Mouse (Mus musculus) heart, embryonic 13.5 days (tissue): ENCODE results near the gene Spindoc. TPM values are rescaled to one million over a fixed set of nuclear protein-coding genes. Genes with fewer than 3 reads are reported as not detected.

Experiments used
- ATAC-seq: fragments of 200-750 bp; cut with Nextera tagmentation; 2 replicates; pipeline ENCODE4 v1.8.0; 2017; ENCODE audit warnings: moderate TSS enrichment; ENCODE audit not compliant: insufficient number of reproducible peaks, low FRiP score, low TSS enrichment; ENCODE audit errors: extremely low read depth
- H3K27ac ChIP-seq: fragments of 300-500 bp; sonication (generic); replicated peaks from 2 replicates; pipeline ENCODE4 v1.5.1; 2015; ENCODE audit warnings: moderate library complexity, mild to moderate bottlenecking, inconsistent platforms
- H3K27me3 ChIP-seq: fragments of 300-500 bp; sonication (generic); replicated peaks from 2 replicates; pipeline ENCODE4 v1.6.1; 2015; ENCODE audit warnings: mild to moderate bottlenecking, inconsistent platforms
- H3K36me3 ChIP-seq: fragments of 300-500 bp; sonication (generic); 2 replicates; pipeline ENCODE4 v1.6.1; 2015; ENCODE audit warnings: mild to moderate bottlenecking, inconsistent platforms
- H3K4me1 ChIP-seq: fragments of 300-500 bp; sonication (generic); 2 replicates; pipeline ENCODE4 v1.6.1; 2015; ENCODE audit warnings: inconsistent platforms
- H3K4me2 ChIP-seq: fragments of 300-500 bp; sonication (generic); 2 replicates; pipeline ENCODE4 v1.6.1; 2015; ENCODE audit warnings: inconsistent platforms, mild to moderate bottlenecking, moderate library complexity
- H3K4me3 ChIP-seq: fragments of 300-500 bp; sonication (generic); 2 replicates; pipeline ENCODE4 v1.5.1; 2015; ENCODE audit warnings: moderate library complexity, mild to moderate bottlenecking, inconsistent platforms
- H3K9ac ChIP-seq: fragments of 300-500 bp; sonication (generic); 2 replicates; pipeline ENCODE4 v1.6.1; 2015; ENCODE audit warnings: inconsistent platforms, mild to moderate bottlenecking, moderate library complexity
- H3K9me3 ChIP-seq: fragments of 300-500 bp; sonication (generic); 2 replicates; pipeline ENCODE4 v1.6.1; 2016; ENCODE audit warnings: inconsistent platforms
- WGBS: fragments of 180-500 bp; shearing (Covaris S2); methylation state at CpG from one replicate; pipeline ENCODE4 v1.1.7; 2015; ENCODE audit warnings: mixed read lengths; 5-methylcytosine and 5-hydroxymethylcytosine counted together
- polyA plus RNA-seq: library from polyadenylated mRNA; unstranded; fragments of >200 nt; fragmentation: Nextera tagmentation; extraction: Ambion mirVana; gene quantifications from 2 replicates; pipeline ENCODE4 v1.2.1, GENCODE M21; 2015

The Spindoc gene
- polyA plus RNA-seq, 1 experiment from 2014 or later, result 18.8 TPM

- ATAC-seq, result no peak
- no peaks in the 10 kb centered on the region for H3K36me3 ChIP-seq
- H3K9me3 ChIP-seq, result no peaks in the 10 kb centered on the region
- no peak overlapping the region for H3K27ac ChIP-seq
- H3K4me2 ChIP-seq, result no peak overlapping the region
- H3K4me1 ChIP-seq, result peaks cover 10% of the 10 kb centered on the region
- 0 out of 2 replicates have a peak overlapping the region, but pooled peaks have one; percentile 38 for H3K9ac ChIP-seq
- no peaks in the 10 kb centered on the region for H3K27me3 ChIP-seq
- WGBS, result 22% methylated on average over 4 of the region's 4 CpGs
- no peak overlapping the region for H3K4me3 ChIP-seq
Measured at GRCm38 (mm10) chr19:7345235-7345755, 37.5 kb downstream of the Spindoc start.

- H3K9ac ChIP-seq, result 0 out of 2 replicates have a peak overlapping the region, but pooled peaks have one; percentile 78
- no peaks in the 10 kb centered on the region for H3K27me3 ChIP-seq
- no peak overlapping the region for H3K4me3 ChIP-seq
- no peak overlapping the region for H3K27ac ChIP-seq
- no peaks in the 10 kb centered on the region for H3K36me3 ChIP-seq
- ATAC-seq, result no peak
- peaks cover 36% of the 10 kb centered on the region for H3K4me1 ChIP-seq
- whole genome bisulfite sequencing, result 61% methylated on average over 2 of the region's 2 CpGs
- 0 out of 2 replicates have a peak overlapping the region, but pooled peaks have one; percentile 93 for H3K4me2 ChIP-seq
- no peaks in the 10 kb centered on the region for H3K9me3 ChIP-seq
Measured at GRCm38 (mm10) chr19:7342646-7343045, 40.1 kb downstream of the Spindoc start.

GRCm38 (mm10) chr19:7341512-7342397 is 41.0 kb downstream of the Spindoc start, which contains the start of gene Mark2:
Gene Mark2 (minus strand): TSS chr19:7341860.
- peak; percentile 87 for ATAC-seq
- Histone ChIP-seq H3K4me3 (peak within 1 kb of the TSS; percentile 97), H3K36me3 (no peaks in the 10 kb centered on the region), H3K27me3 (no peaks in the 10 kb centered on the region), H3K4me2 (peak within 1 kb of the TSS; percentile 93), H3K9me3 (no peaks in the 10 kb centered on the region), H3K9ac (peak within 1 kb of the TSS; percentile 99), H3K4me1 (peaks cover 45% of the 10 kb centered on the region), H3K27ac (peak within 1 kb of the TSS; percentile 91)
- 1% methylated on average over 63 of the region's 63 CpGs for WGBS

GRCm38 (mm10) chr19:7340780-7341475 is 41.9 kb downstream of the Spindoc start:
- peaks cover 53% of the 10 kb centered on the region for H3K4me1 ChIP-seq
- under 1% methylated on average over 36 of the region's 46 CpGs for WGBS
- H3K27ac ChIP-seq, result peak overlapping the region; percentile 91
- H3K27me3 ChIP-seq, result no peaks in the 10 kb centered on the region
- H3K4me3 ChIP-seq, result peak overlapping the region; percentile 97
- H3K4me2 ChIP-seq, result peak overlapping the region; percentile 93
- no peaks in the 10 kb centered on the region for H3K36me3 ChIP-seq
- no peaks in the 10 kb centered on the region for H3K9me3 ChIP-seq
- peak overlapping the region; percentile 99 for H3K9ac ChIP-seq
- no peak for ATAC-seq

GRCm38 (mm10) chr19:7340371-7340779 is 42.4 kb downstream of the Spindoc start:
- WGBS, result under 1% methylated on average over 15 of the region's 15 CpGs
- Histone ChIP-seq H3K4me1 (peaks cover 55% of the 10 kb centered on the region), H3K9ac (peak overlapping the region; percentile 99), H3K27me3 (no peaks in the 10 kb centered on the region), H3K4me2 (peak overlapping the region; percentile 93), H3K27ac (peak overlapping the region; percentile 91), H3K4me3 (peak overlapping the region; percentile 97), H3K9me3 (no peaks in the 10 kb centered on the region), H3K36me3 (peaks cover 3% of the 10 kb centered on the region; the same call in 1 of the 2 replicates)
- no peak for ATAC-seq

- Histone ChIP-seq H3K27me3 (no peaks in the 10 kb centered on the region), H3K4me1 (peaks cover 56% of the 10 kb centered on the region), H3K27ac (peak overlapping the region; percentile 91; the same call in 1 of the 2 replicates), H3K9me3 (no peaks in the 10 kb centered on the region), H3K36me3 (peaks cover 4% of the 10 kb centered on the region; the same call in 1 of the 2 replicates), H3K9ac (peak overlapping the region; percentile 99), H3K4me2 (peak overlapping the region; percentile 93), H3K4me3 (peak overlapping the region; percentile 97)
- WGBS, result 48% methylated on average over 4 of the region's 4 CpGs
- ATAC-seq, result no peak
Measured at GRCm38 (mm10) chr19:7339867-7340266, 42.9 kb downstream of the Spindoc start.

GRCm38 (mm10) chr19:7339026-7339425 is 43.8 kb downstream of the Spindoc start:
- peaks cover 58% of the 10 kb centered on the region for H3K4me1 ChIP-seq
- peak overlapping the region; percentile 46 for H3K27ac ChIP-seq
- H3K9me3 ChIP-seq, result no peaks in the 10 kb centered on the region
- 34% methylated on average over 5 of the region's 5 CpGs for WGBS
- peak overlapping the region; percentile 93 for H3K4me2 ChIP-seq
- H3K27me3 ChIP-seq, result no peaks in the 10 kb centered on the region
- H3K4me3 ChIP-seq, result peak overlapping the region; percentile 97
- no peak for ATAC-seq
- H3K36me3 ChIP-seq, result peaks cover 8% of the 10 kb centered on the region; the same call in 1 of the 2 replicates
- peak overlapping the region; percentile 99 for H3K9ac ChIP-seq

GRCm38 (mm10) chr19:7337781-7338342 is 44.9 kb downstream of the Spindoc start:
- H3K36me3 ChIP-seq, result peaks cover 16% of the 10 kb centered on the region; the same call in 1 of the 2 replicates
- 43% methylated on average over 2 of the region's 2 CpGs for WGBS
- no peak for ATAC-seq
- H3K4me3 ChIP-seq, result no peak overlapping the region
- H3K9ac ChIP-seq, result peak overlapping the region; percentile 99
- H3K4me2 ChIP-seq, result peak overlapping the region; percentile 93; the same call in 1 of the 2 replicates
- peaks cover 58% of the 10 kb centered on the region for H3K4me1 ChIP-seq
- H3K9me3 ChIP-seq, result no peaks in the 10 kb centered on the region
- no peaks in the 10 kb centered on the region for H3K27me3 ChIP-seq
- H3K27ac ChIP-seq, result peak overlapping the region; percentile 46

- ATAC-seq, result no peak
- Histone ChIP-seq H3K4me3 (no peak overlapping the region), H3K9me3 (no peaks in the 10 kb centered on the region), H3K9ac (no peak overlapping the region), H3K27me3 (no peaks in the 10 kb centered on the region), H3K4me1 (peaks cover 52% of the 10 kb centered on the region), H3K36me3 (peaks cover 30% of the 10 kb centered on the region), H3K4me2 (no peak overlapping the region), H3K27ac (no peak overlapping the region)
- WGBS, result 66% methylated on average over 4 of the region's 4 CpGs
Measured at GRCm38 (mm10) chr19:7335656-7336055, 47.1 kb downstream of the Spindoc start.

GRCm38 (mm10) chr19:7334049-7334448 is 48.7 kb downstream of the Spindoc start:
- Histone ChIP-seq H3K4me3 (no peak overlapping the region), H3K36me3 (peaks cover 44% of the 10 kb centered on the region), H3K9me3 (no peaks in the 10 kb centered on the region), H3K9ac (no peak overlapping the region), H3K4me1 (peaks cover 36% of the 10 kb centered on the region), H3K4me2 (no peak overlapping the region), H3K27me3 (no peaks in the 10 kb centered on the region), H3K27ac (no peak overlapping the region)
- no peak for ATAC-seq
- WGBS, result 65% methylated on average over 2 of the region's 2 CpGs

- Histone ChIP-seq H3K9me3 (no peaks in the 10 kb centered on the region), H3K36me3 (peaks cover 3% of the 10 kb centered on the region), H3K27me3 (no peaks in the 10 kb centered on the region), H3K27ac (no peak overlapping the region), H3K4me1 (peaks cover 9% of the 10 kb centered on the region; the same call in 1 of the 2 replicates), H3K4me3 (no peak overlapping the region), H3K9ac (no peak overlapping the region), H3K4me2 (no peak overlapping the region)
- WGBS, result 89% methylated on average over 3 of the region's 3 CpGs
- no peak for ATAC-seq
Measured at GRCm38 (mm10) chr19:7321391-7321790, 61.4 kb downstream of the Spindoc start.
